Mouse (Mus musculus) embryo, embryonic 11.5 days (tissue): ENCODE data around the gene Hyal3.

Experiments
- DNase-seq: peaks from one replicate; pipeline ENCODE4 v3.0.0-alpha.2; 2012; ENCODE audit warnings: low read depth, low spot score

Hyal3 gene

GRCm38 (mm10) chr9:107633661-107634405 lies 53.2 kb downstream of the Hyal3 start:
- no peak for DNase-seq

- no peak for DNase-seq
These were observed 54.0 kb downstream of the Hyal3 start for GRCm38 (mm10) chr9:107634406-107635278.

- peak; percentile 94 for DNase-seq
These were observed 54.8 kb downstream of the Hyal3 start, which contains the start of gene Gnai2 for GRCm38 (mm10) chr9:107635279-107636028. Gnai2 (minus strand) TSS chr9:107635367.
